Mouse (Mus musculus): ENCODE measurements around the gene Sptbn4.

DNA sequence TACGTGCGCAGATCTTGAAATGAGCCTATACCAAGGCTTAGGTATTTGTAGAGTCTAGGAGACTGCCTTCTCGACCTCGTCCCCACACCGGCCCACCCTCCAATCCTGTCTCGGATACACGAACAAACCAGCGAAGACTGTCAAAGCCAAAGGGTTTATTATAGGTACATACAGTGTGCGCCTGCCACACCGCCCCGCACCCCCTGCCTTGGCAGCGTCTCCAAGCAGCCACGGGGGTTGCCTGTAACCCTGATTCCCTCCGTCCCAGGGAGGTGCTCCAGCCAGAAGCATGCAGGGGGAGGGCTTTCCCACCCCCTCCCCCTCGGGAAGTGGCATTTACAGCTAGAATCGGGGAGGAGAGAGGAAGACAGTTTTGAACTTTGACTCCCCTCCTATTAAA is 91.2 kb downstream of the Sptbn4 start:
- TF ChIP-seq CTCF (IDR thresholded peaks at IDR 0.05; ENCODE audit: borderline replicate concordance, extremely low read depth, insufficient read depth, insufficient read length) (no peak), POLR2A (IDR thresholded peaks at IDR 0.05; ENCODE audit: borderline replicate concordance, extremely low read depth, insufficient read depth, insufficient read length, poor library complexity, severe bottlenecking) (no peak)

Data from brain, embryonic 14.5 days (tissue).